Mouse (Mus musculus) spleen, adult 2 months (tissue): ENCODE measurements around the gene Ccdc151.

ENCODE experiments used
- CTCF ChIP-seq: fragments of 200-500 bp; IDR thresholded peaks from 2 replicates; pipeline ENCODE4 v1.5.1; 2011; ENCODE audit warnings: mild to moderate bottlenecking, inconsistent platforms; ENCODE audit not compliant: insufficient read depth, insufficient read length, insufficient replicate concordance; ENCODE audit errors: extremely low read depth
- POLR2A ChIP-seq: fragments of 200-500 bp; IDR thresholded peaks from 2 replicates; pipeline ENCODE4 v1.6.1; 2011; ENCODE audit warnings: low read depth, low read length, inconsistent platforms

GRCm38 (mm10) chr9:21948146-21948545 lies 54.3 kb downstream of the Ccdc151 start:
- TF ChIP-seq CTCF (no peak), POLR2A (no peak)
